Mouse (Mus musculus): ENCODE measurements at regions not wholly inside any gene's neighbourhood (a gene's known extent, or its start where the extent isn't known, plus 50 kb on each side); places are given as distances from the start of the nearest gene placed in this dataset.

DNA sequence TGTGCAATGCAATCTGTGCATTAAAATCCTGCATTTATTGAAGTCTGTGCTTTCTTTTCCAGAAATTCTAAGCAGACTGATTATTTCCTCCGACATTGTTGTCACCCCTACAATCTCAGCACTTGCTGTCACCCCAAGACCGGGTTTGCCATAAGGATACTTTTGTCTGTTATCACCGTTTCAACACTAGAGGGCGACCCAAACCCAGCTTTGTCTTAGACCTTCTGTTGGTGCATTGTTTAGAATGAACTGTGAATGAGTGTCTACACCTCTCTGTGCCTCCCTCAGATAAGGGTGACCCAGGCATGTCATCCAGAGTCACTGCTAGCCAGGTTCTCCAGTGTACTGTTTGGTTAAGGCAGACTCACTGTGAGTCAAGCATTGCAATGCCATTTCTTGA is 933.0 kb downstream of the Mrps31 start:
- TF ChIP-seq POLR2A (IDR thresholded peaks at IDR 0.05; ENCODE audit: low read depth, low read length) = no peak
- peak; percentile 53 for TF ChIP-seq CTCF (conservative IDR thresholded peaks at IDR 0.05; ENCODE audit: insufficient read depth, insufficient read length, low read depth, low read length)
